Mouse (Mus musculus) megakaryocyte, embryonic 14.5 days (primary cell): ENCODE results near the gene Camk2b.

Source experiments
- FLI1 ChIP-seq: IDR thresholded peaks from 2 replicates; pipeline ENCODE4 v1.6.1; 2012; ENCODE audit warnings: low read length, inconsistent platforms, mixed read lengths
- GATA1 ChIP-seq: IDR thresholded peaks from 3 replicates; pipeline ENCODE4 v1.6.1; 2012; ENCODE audit warnings: mixed read lengths, low read length, inconsistent platforms, borderline replicate concordance

DNA sequence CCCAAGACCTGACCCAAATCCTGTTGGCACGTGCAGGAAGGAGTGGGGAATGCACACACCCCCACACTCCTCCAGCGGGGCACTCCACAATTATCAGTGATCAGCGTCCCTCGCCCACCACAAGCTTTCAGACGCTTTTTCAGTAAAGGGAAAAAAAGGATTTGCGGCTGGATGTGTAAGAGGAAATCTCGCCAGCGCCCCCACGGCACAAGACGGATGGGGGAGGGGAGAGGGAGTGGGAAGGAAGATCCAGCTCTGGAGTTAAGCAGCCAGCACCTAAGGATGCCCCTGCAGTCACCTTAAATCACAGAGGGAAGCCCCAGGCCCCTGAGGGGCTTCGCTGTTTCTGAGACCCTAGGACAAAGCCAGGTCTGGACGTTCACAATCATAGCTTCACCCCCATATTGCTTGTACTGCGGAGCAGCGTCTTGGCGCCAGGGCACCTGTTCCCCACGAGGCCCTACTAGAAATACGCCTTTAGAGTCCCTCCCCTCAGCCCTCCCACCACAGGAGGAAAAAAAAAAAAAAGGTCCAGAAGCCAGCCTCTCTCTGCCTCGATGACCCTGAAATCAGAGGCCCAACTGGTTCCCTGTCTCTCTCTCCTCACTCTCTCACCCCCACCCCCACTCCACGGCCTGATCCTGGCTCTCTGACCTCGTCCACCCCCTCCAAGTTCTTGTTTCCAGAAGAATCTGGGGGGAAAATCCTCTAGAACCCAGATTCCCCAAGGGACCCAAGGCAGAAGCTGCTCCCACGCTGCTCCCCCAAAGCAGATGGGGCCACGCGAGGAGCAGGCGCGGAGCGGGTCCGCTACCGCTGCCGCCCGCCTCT, 1.7 kb downstream of the Camk2b start:
- TF ChIP-seq GATA1, result no peak
- TF ChIP-seq FLI1, result no peak
